Mouse (Mus musculus): ENCODE results near the gene Galntl5. TPM values are rescaled to one million over a fixed set of nuclear protein-coding genes. Genes with fewer than 3 reads are reported as not detected.
"Not testable (repeated sequence)": the region's sequence is repeated elsewhere in the genome, so short reads cannot be mapped to it uniquely, and the experiment has no call there.

Gene Galntl5
- total RNA-seq, 2 experiments from 2014 or later, result not detected

- no peak for TF ChIP-seq CTCF (conservative IDR thresholded peaks at IDR 0.05)
- peak within 1 kb of the TSS; percentile 71 for H3K4me3 ChIP-seq
- peak; percentile 91 to 94 for DNase-seq (ENCODE audit: low spot score in 2 of 2)
- H3K27ac ChIP-seq, result peak within 1 kb of the TSS; percentile 96
These were observed 41.8 kb downstream of the Galntl5 start, which contains the start of gene E130116L18Rik for GRCm38 (mm10) chr5:25222752-25223702. TSS of gene E130116L18Rik (minus strand) at chr5:25223153.

- DNase-seq (ENCODE audit: low spot score in 2 of 2); H3K4me3 ChIP-seq; H3K27ac ChIP-seq: not testable (repeated sequence)
These were observed 43.1 kb downstream of the Galntl5 start for GRCm38 (mm10) chr5:25224377-25224776.

- no peak for DNase-seq (ENCODE audit: low spot score in 2 of 2)
- TF ChIP-seq CTCF (conservative IDR thresholded peaks at IDR 0.05), result no peak
- no peak overlapping the region for H3K27ac ChIP-seq
- H3K4me3 ChIP-seq, result no peak overlapping the region
These were observed 61.8 kb downstream of the Galntl5 start for GRCm38 (mm10) chr5:25243101-25243500.

GRCm38 (mm10) chr5:25245806-25246472, 64.7 kb downstream of the Galntl5 start:
- H3K4me3 ChIP-seq, result no peak overlapping the region
- no peak for TF ChIP-seq CTCF (conservative IDR thresholded peaks at IDR 0.05)
- no peak overlapping the region for H3K27ac ChIP-seq
- no peak for DNase-seq (ENCODE audit: low spot score in 2 of 2)

- Histone ChIP-seq H3K4me3 (no peak overlapping the region), H3K27ac (no peak overlapping the region)
- DNase-seq (ENCODE audit: low spot score in 2 of 2), result no peak
- no peak for TF ChIP-seq CTCF (conservative IDR thresholded peaks at IDR 0.05)
These were observed 65.2 kb downstream of the Galntl5 start for GRCm38 (mm10) chr5:25246473-25246865.

GRCm38 (mm10) chr5:25247036-25247435, 65.8 kb downstream of the Galntl5 start:
- no peak for TF ChIP-seq CTCF (conservative IDR thresholded peaks at IDR 0.05)
- DNase-seq (ENCODE audit: low spot score in 2 of 2), result no peak
- no peak overlapping the region for H3K27ac ChIP-seq
- no peak overlapping the region for H3K4me3 ChIP-seq

GRCm38 (mm10) chr5:25252423-25252822, 71.2 kb downstream of the Galntl5 start:
- no peak for DNase-seq (ENCODE audit: low spot score in 2 of 2)
- Histone ChIP-seq H3K4me3 (no peak overlapping the region), H3K27ac (no peak overlapping the region)
- no peak for TF ChIP-seq CTCF (conservative IDR thresholded peaks at IDR 0.05)

GRCm38 (mm10) chr5:25252825-25253544, 71.7 kb downstream of the Galntl5 start:
- DNase-seq (ENCODE audit: low spot score in 2 of 2), result no peak
- Histone ChIP-seq H3K27ac (no peak overlapping the region), H3K4me3 (no peak overlapping the region)
- no peak for TF ChIP-seq CTCF (conservative IDR thresholded peaks at IDR 0.05)

- no peak overlapping the region for H3K4me3 ChIP-seq
- H3K27ac ChIP-seq, result no peak overlapping the region
- no peak for TF ChIP-seq CTCF (conservative IDR thresholded peaks at IDR 0.05)
- no peak for DNase-seq (ENCODE audit: low spot score in 2 of 2)
These were observed 73.2 kb downstream of the Galntl5 start for GRCm38 (mm10) chr5:25254491-25254890.

GRCm38 (mm10) chr5:25256686-25257085, 75.4 kb downstream of the Galntl5 start:
- Histone ChIP-seq H3K27ac (peak overlapping the region; percentile 39; the same call in 1 of the 2 replicates), H3K4me3 (no peak overlapping the region)
- peak in 1 of 2 experiments; percentile 26 for DNase-seq (ENCODE audit: low spot score in 2 of 2)
- no peak for TF ChIP-seq CTCF (conservative IDR thresholded peaks at IDR 0.05)

GRCm38 (mm10) chr5:25261452-25261851, 80.2 kb downstream of the Galntl5 start:
- TF ChIP-seq CTCF (conservative IDR thresholded peaks at IDR 0.05), result no peak
- Histone ChIP-seq H3K27ac (no peak overlapping the region), H3K4me3 (no peak overlapping the region)
- DNase-seq (ENCODE audit: low spot score in 2 of 2), result no peak

- Histone ChIP-seq H3K27ac (no peak overlapping the region), H3K4me3 (no peak overlapping the region)
- no peak for DNase-seq (ENCODE audit: low spot score in 2 of 2)
- TF ChIP-seq CTCF (conservative IDR thresholded peaks at IDR 0.05), result no peak
These were observed 81.0 kb downstream of the Galntl5 start for GRCm38 (mm10) chr5:25262266-25262665.

All from layer of hippocampus, adult 2 months (tissue).